Mouse (Mus musculus): Measurements from ENCODE around the gene Tom1l1.
A peak's percentile ranks its signal among the peaks of the same experiment; 100 is the strongest.

The Tom1l1 gene

GRCm38 (mm10) chr11:90667325-90667724, 20.8 kb downstream of the Tom1l1 start:
- no peak for DNase-seq (ENCODE audit: low spot score in 2 of 2)

DNA sequence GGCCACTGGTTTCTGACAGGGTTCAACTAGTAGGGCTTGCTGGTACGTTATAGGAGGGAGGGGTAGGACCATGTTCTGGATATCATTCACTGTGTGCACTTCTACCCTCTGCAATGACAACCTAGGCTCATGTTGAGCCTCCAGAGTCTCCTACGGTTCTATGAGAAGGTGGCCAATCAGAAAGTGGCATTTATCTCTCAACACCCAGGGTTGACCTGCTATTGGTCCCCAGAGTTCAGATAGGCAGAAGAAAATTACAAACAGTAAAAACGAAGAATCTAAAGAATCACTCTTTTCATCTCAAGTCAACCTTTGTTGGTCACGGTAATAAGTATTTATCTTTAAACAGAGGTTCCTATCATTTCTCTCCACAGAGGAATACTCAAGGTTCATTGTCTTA, 21.2 kb downstream of the Tom1l1 start:
- DNase-seq (ENCODE audit: low spot score in 2 of 2) = no peak

DNA sequence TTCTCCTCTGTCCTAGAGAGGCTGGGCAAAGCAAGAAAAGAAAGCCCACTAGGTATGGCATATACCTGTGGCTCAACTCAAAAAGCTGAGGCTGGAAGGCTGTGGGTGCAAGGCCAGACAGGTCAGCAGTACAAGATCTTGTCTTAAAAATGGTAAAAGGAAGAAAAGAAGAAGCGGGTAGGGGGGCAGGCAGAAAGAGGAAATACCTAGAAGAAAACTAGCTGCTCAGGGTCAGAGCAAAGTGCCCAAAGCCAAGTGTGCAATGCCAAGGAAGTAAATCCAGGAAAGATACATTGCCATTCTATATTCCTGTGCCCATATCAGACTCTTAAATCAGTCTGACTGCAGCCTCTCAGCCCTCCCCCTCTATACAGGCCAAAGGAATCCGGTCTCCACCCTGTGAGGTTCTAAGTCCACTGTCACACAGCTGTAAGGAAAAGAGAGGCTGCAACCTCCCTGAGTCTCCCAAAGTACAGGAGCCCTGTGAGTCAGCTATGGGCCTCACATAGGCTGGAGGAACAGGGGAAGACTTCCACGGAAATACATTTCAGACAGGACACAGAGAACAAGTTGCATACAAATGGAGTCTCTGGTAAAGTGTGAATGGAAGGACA, 21.9 kb downstream of the Tom1l1 start:
- DNase-seq (ENCODE audit: low spot score in 2 of 2) = no peak

- peak in 1 of 2 experiments; percentile 18 for DNase-seq (ENCODE audit: low spot score in 2 of 2)
Measured at GRCm38 (mm10) chr11:90665161-90665560, 23.0 kb downstream of the Tom1l1 start.

DNA sequence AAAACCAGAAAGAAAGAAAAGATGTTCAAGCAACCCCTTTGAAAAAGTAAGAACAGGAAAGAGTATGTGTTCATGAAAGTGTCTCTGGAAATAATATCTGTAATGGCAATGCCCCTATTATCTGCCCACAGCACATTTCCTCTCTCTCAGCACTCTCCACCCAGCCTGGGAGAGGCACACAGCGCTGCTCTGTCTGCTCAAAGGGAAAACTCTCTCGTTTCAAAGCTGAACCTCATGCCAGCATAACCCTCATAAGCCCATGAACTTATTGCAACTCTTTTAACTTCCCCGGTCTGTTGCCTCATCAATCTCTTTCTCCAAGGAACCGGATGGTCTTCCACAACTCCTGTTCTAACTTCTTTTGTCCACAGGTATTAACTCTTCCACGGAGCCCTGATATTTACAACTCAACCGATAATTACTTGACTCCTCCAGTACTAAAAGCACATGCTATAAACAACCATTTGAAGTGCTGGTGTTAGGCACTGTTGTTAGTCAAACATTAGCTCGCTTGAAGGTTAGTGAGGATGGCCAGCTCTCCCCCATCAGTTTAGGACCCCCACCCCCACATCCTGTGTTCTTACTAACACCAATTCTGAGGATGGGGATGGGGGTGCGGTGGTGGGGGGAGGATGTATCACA, 23.7 kb downstream of the Tom1l1 start:
- DNase-seq (ENCODE audit: low spot score in 2 of 2) = no peak

- no peak for DNase-seq (ENCODE audit: low spot score in 2 of 2)
Measured at GRCm38 (mm10) chr11:90663618-90664297, 24.4 kb downstream of the Tom1l1 start.

- no peak for DNase-seq (ENCODE audit: low spot score in 2 of 2)
Measured at GRCm38 (mm10) chr11:90663052-90663451, 25.1 kb downstream of the Tom1l1 start.

DNA sequence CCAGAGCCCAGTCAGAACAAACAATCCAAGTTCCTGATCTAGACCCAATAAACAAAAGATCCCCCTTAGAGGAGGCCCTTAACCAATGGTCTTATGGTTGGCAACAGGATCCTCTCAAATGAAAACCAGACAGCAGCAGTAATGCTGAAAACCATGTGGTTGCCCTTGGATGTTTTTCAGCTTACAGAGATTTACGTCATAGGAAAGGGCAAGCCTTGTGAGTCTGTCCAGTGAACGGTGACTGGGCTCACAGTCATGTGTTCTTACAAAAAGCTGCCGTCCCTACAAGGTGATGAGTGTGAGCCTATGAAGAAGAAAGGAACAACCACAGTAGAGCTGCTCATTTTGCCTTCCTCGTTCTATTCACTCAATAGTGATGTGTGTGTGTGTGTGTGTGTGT, 27.5 kb downstream of the Tom1l1 start:
- DNase-seq (ENCODE audit: low spot score in 2 of 2) = no peak

GRCm38 (mm10) chr11:90657527-90657926, 30.6 kb downstream of the Tom1l1 start:
- DNase-seq (ENCODE audit: low spot score in 2 of 2) = no peak

DNA sequence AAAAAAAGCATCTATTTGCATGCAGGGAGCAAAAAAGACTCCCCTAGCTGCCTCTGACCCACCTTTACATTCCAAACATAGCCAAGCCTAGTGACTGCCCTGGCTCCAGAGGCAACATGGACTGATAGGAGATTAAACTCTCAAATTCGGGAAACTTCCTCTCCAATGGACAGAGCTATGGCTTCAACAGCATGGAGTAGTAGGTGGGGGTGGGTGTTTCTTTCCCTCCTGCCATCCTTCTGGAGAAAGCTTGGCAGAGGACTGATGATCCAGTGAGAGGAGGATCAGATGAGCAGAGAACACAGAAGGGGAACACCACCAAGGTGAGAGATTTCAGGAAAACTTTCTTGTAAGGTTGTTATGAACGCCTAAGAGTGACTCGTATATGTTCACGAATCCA, 35.6 kb downstream of the Tom1l1 start:
- DNase-seq (ENCODE audit: low spot score in 2 of 2) = no peak

GRCm38 (mm10) chr11:90650231-90650885, 37.8 kb downstream of the Tom1l1 start:
- no peak for DNase-seq (ENCODE audit: low spot score in 2 of 2)

DNA sequence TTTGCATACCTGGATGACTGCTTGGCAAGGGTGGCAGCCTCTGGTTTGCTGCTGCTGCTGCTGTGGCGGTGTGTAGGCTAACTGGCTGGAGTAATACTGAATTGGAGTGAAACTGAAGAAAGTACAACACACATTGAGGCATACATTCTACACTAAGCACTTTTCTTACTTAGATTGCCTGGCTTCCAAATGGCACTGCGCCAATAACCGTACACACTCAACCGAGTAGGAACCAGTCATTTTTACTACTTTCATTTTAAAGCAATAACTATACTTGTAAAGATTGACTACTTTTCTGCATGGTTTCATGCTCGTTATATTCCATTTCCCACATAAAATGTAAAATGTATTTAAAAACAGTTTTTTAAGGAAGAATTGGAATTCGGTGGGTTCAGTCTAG, 38.4 kb downstream of the Tom1l1 start:
- DNase-seq (ENCODE audit: low spot score in 2 of 2) = no peak

- DNase-seq (ENCODE audit: low spot score in 2 of 2) = peak; percentile 17
Measured at GRCm38 (mm10) chr11:90638312-90638830, 49.8 kb downstream of the Tom1l1 start.

DNA sequence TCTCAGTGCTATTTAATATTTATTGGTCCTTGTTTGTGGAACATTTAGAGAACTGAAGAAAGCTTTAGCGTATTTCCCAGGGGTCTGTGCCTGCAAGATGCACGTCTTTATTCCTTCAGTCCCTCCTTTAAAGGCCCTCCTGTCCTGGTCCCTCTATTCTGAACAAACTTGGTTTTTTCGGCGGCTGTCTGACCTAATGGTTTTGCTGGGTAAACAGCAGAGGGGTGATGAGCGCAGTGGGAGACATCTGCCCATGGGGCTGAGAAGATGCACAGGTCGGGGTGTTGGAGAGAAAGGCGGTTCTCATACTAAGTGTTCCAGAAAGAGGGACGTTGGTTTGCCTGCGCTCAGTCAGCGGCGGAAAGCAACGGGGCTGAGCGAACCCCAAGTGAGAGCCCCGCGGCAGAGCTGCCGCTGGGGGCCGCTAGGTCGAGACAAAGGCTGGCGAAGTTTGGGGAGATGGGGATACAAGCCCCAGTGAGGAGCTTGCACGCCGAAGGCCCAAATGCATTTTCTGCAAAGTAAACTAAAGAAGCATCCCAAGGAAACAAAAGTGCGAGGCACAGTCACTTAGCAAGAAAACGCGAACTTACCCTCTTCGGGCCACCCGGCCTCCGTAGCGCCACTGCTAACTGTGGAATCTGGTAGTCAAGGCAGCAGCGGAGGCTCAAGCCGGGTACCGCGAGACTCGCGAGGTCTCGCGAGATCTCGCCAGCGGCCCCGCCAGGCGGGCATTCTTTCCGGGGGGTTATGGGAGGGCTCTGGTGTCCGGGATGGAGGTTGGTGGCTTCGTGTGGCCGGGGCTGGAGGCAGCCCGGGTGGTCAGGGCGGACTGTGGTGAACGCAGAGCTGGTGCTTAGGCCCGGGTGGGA, 50.5 kb downstream of the Tom1l1 start, which contains the start of the genes Stxbp4 and Cox11:
Gene Stxbp4, minus strand, starts transcription at position 645 of the 872 bp plus-strand sequence.
Gene Cox11, plus strand, starts transcription at position 734 of the 872 bp plus-strand sequence.
- DNase-seq (ENCODE audit: low spot score in 2 of 2) = peak; percentile 92 to 94

- no peak for DNase-seq (ENCODE audit: low spot score in 2 of 2)
Measured at GRCm38 (mm10) chr11:90634661-90635060, 53.5 kb downstream of the Tom1l1 start.

DNA sequence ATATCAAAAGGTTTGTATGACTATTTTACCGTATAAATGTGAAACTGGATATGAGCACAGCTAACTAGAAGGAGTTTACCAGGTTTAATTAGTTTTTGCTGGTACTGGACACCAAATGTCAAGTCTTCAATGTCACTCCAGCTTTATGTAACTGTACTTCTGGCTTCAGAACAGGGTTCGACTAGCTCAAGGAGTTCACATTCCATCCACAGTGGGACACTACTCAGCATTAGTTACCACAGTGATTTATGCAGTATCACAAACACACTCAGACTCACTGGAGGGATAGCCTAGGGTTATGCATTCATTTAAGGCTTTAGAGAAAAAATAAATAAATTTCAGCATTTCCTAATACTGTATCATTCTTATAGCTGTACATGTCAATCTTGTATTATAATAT, 55.7 kb downstream of the Tom1l1 start:
- DNase-seq (ENCODE audit: low spot score in 2 of 2) = no peak

- DNase-seq (ENCODE audit: low spot score in 2 of 2) = no peak
Measured at GRCm38 (mm10) chr11:90627751-90628150, 60.4 kb downstream of the Tom1l1 start.

DNA sequence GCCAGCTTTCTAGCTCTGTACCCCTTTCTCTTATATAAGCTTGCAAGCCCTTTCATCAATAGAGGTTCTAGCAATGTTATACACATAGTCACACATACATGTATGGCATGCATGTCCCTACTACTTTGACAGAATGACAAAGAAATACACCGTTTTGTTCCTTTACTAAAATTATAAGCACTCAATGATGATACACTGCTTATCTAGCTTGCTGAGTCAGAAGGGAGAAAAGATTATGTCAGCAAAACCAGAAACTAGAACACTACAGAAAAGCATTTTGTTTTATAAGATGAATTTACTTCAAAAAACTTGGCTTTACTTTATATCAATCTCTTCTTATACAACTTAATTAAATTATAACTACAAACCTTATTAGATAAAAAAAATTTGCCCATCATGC, 63.0 kb downstream of the Tom1l1 start:
- DNase-seq (ENCODE audit: low spot score in 2 of 2) = no peak

DNA sequence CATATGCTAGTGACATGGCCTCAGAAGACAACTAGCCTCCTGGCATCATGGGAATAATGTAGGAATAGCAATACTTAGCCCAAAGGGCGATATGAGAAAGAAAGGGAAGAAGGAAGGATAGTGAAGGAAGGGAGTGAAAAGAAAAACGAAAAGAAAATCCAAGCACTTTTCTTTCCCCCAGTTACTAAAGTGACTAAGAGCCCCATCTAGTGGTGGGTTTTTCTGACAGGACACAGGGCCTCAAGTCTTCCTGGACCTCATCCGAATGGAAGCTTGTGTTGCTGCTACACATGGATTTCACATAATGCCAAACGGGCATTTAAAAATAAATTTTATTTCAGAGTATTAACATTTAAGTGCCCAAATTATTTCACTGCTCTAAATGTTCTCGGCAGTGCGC, 64.7 kb downstream of the Tom1l1 start:
- DNase-seq (ENCODE audit: low spot score in 2 of 2) = peak in 1 of 2 experiments; percentile 12

GRCm38 (mm10) chr11:90622500-90622899, 65.7 kb downstream of the Tom1l1 start:
- DNase-seq (ENCODE audit: low spot score in 2 of 2) = no peak

DNA sequence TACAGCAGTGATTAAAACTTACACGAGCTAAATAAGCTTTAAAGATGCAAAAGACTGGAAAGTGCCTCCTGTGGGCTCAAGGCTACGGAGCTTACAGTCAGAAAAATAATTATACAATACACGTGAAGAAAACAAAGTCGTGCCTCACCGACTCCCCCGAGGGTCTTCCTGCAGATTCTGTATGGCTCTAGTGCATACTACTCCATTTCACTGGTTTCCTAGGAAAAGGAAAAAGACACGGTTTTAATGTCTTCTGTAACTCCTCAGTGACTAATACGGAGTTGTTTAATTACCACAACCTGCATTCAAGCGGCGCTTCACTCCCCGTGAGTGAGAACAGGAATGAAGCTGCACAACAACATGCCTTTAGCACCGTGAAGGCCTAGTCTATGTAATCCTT, 66.1 kb downstream of the Tom1l1 start:
- no peak for DNase-seq (ENCODE audit: low spot score in 2 of 2)

Data from right cerebral cortex, postnatal 36 days (tissue).